Mouse (Mus musculus) midbrain, embryonic 10.5 days (tissue): ENCODE measurements around the gene Tmem213. TPM values are rescaled to one million over a fixed set of nuclear protein-coding genes. Genes with fewer than 3 reads are reported as not detected.
A peak's percentile ranks its signal among the peaks of the same experiment; 100 is the strongest.

Experiments
- DNase-seq: peaks from one replicate; pipeline ENCODE4 v3.0.0-alpha.2; 2017; ENCODE audit warnings: low spot score
- H3K27ac ChIP-seq: fragments of 300-500 bp; sonication (generic); replicated peaks from 2 replicates; pipeline ENCODE4 v1.5.1; 2016; ENCODE audit warnings: mild to moderate bottlenecking
- H3K27me3 ChIP-seq: fragments of 300-500 bp; sonication (generic); 2 replicates; pipeline ENCODE4 v1.6.1; 2016; ENCODE audit warnings: low read depth, mild to moderate bottlenecking; ENCODE audit not compliant: poor library complexity, severe bottlenecking
- H3K36me3 ChIP-seq: fragments of 300-500 bp; sonication (generic); 2 replicates; pipeline ENCODE4 v1.6.1; 2016; ENCODE audit warnings: mild to moderate bottlenecking, moderate library complexity
- H3K4me1 ChIP-seq: fragments of 300-500 bp; sonication (generic); 2 replicates; pipeline ENCODE4 v1.6.1; 2016
- H3K4me3 ChIP-seq: fragments of 300-500 bp; sonication (generic); 2 replicates; pipeline ENCODE4 v1.5.1; 2016; ENCODE audit warnings: mild to moderate bottlenecking, moderate library complexity
- H3K9me3 ChIP-seq: fragments of 300-500 bp; sonication (generic); replicated peaks from 2 replicates; pipeline ENCODE4 v1.6.1; 2016; ENCODE audit warnings: mild to moderate bottlenecking
- WGBS: fragments of 180-500 bp; shearing (Covaris S2); methylation state at CpG from one replicate; pipeline ENCODE4 v1.1.7; 2016; 5-methylcytosine and 5-hydroxymethylcytosine counted together
- polyA plus RNA-seq: library from polyadenylated mRNA; unstranded; fragments of >200 nt; fragmentation: Nextera tagmentation; extraction: Ambion mirVana; gene quantifications from 2 replicates; pipeline ENCODE4 v1.2.1, GENCODE M21; 2016

Gene Tmem213
- polyA plus RNA-seq, 1 experiment from 2014 or later: not detected

GRCm38 (mm10) chr6:38144161-38144998 lies 35.3 kb downstream of the Tmem213 start:
- no peak for DNase-seq
- Histone ChIP-seq H3K27me3 (no peaks in the 10 kb centered on the region), H3K27ac (no peak overlapping the region), H3K4me3 (no peak overlapping the region), H3K9me3 (no peaks in the 10 kb centered on the region), H3K4me1 (peaks cover 3% of the 10 kb centered on the region; the same call in 1 of the 2 replicates), H3K36me3 (peaks cover 69% of the 10 kb centered on the region)
- WGBS: 86% methylated on average over 9 of the region's 9 CpGs

GRCm38 (mm10) chr6:38145463-38146065 lies 36.5 kb downstream of the Tmem213 start:
- no peaks in the 10 kb centered on the region for H3K9me3 ChIP-seq
- peaks cover 5% of the 10 kb centered on the region; the same call in 1 of the 2 replicates for H3K4me1 ChIP-seq
- DNase-seq: no peak
- no peak overlapping the region for H3K4me3 ChIP-seq
- no peak overlapping the region for H3K27ac ChIP-seq
- no peaks in the 10 kb centered on the region for H3K27me3 ChIP-seq
- WGBS: 59% methylated on average over 8 of the region's 8 CpGs
- peaks cover 74% of the 10 kb centered on the region for H3K36me3 ChIP-seq

- Histone ChIP-seq H3K27ac (no peak overlapping the region), H3K36me3 (peaks cover 70% of the 10 kb centered on the region), H3K4me1 (peaks cover 8% of the 10 kb centered on the region), H3K4me3 (no peak overlapping the region), H3K9me3 (no peaks in the 10 kb centered on the region), H3K27me3 (no peaks in the 10 kb centered on the region)
- WGBS: 87% methylated on average over 5 of the region's 5 CpGs
- no peak for DNase-seq
These were observed 38.2 kb downstream of the Tmem213 start for GRCm38 (mm10) chr6:38147301-38147700.

DNA sequence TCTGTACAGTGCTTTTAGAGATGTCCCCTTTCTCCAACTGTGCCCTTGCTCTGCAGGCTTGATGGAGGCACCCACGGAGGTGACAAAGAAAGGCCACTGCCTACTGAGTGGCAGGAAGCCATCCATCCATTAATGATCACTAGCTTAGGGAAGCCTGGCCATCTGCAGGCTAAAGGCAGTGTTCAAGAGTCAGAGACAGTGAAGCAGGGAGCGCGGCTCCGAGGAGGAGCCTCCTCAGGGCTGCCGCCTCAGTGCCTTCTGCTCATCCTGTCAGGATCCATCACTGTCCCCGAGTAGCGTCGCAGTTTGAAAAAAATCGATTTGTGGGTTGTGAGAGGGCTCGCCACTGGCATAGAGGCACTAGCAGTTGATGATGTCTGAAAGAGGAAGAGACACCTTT lies 39.6 kb downstream of the Tmem213 start:
- DNase-seq: no peak
- Histone ChIP-seq H3K27me3 (no peaks in the 10 kb centered on the region), H3K36me3 (peaks cover 70% of the 10 kb centered on the region), H3K4me1 (peaks cover 8% of the 10 kb centered on the region), H3K27ac (no peak overlapping the region), H3K9me3 (no peaks in the 10 kb centered on the region), H3K4me3 (no peak overlapping the region)
- 91% methylated on average over 10 of the region's 10 CpGs for WGBS

DNA sequence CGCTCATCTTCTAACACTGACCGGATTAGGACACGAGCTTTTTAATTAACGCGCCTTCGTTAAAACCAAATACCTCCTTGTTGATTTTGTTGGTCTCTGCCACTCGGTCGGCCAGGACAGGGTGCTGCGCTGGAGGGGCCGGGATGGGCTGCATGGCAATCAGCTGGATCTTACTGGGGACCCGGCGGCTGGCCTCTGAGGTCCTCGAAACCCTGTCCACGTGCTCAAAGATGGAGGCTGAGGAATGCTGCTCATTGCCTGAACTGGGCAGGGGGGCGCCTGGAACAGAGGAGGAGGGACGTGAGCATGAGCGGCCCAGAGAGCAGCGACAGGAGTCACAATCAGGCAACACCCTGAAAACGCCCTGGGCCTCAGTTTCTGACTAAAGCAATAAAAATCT lies 40.4 kb downstream of the Tmem213 start:
- H3K9me3 ChIP-seq: no peaks in the 10 kb centered on the region
- no peak overlapping the region for H3K4me3 ChIP-seq
- H3K36me3 ChIP-seq: peaks cover 74% of the 10 kb centered on the region
- H3K4me1 ChIP-seq: peaks cover 8% of the 10 kb centered on the region
- no peaks in the 10 kb centered on the region for H3K27me3 ChIP-seq
- WGBS: 92% methylated on average over 19 of the region's 19 CpGs
- H3K27ac ChIP-seq: no peak overlapping the region
- no peak for DNase-seq

GRCm38 (mm10) chr6:38152305-38152704 lies 43.2 kb downstream of the Tmem213 start:
- Histone ChIP-seq H3K27me3 (no peaks in the 10 kb centered on the region), H3K4me1 (peaks cover 5% of the 10 kb centered on the region), H3K27ac (no peak overlapping the region), H3K36me3 (peaks cover 74% of the 10 kb centered on the region), H3K9me3 (no peaks in the 10 kb centered on the region), H3K4me3 (no peak overlapping the region)
- 91% methylated on average over 11 of the region's 11 CpGs for WGBS
- DNase-seq: no peak

GRCm38 (mm10) chr6:38156204-38156603 lies 47.1 kb downstream of the Tmem213 start:
- no peaks in the 10 kb centered on the region for H3K9me3 ChIP-seq
- H3K36me3 ChIP-seq: peaks cover 47% of the 10 kb centered on the region
- WGBS: 86% methylated on average over 5 of the region's 5 CpGs
- H3K27ac ChIP-seq: no peak overlapping the region
- no peaks in the 10 kb centered on the region for H3K27me3 ChIP-seq
- H3K4me3 ChIP-seq: no peak overlapping the region
- H3K4me1 ChIP-seq: peaks cover 25% of the 10 kb centered on the region
- DNase-seq: no peak

DNA sequence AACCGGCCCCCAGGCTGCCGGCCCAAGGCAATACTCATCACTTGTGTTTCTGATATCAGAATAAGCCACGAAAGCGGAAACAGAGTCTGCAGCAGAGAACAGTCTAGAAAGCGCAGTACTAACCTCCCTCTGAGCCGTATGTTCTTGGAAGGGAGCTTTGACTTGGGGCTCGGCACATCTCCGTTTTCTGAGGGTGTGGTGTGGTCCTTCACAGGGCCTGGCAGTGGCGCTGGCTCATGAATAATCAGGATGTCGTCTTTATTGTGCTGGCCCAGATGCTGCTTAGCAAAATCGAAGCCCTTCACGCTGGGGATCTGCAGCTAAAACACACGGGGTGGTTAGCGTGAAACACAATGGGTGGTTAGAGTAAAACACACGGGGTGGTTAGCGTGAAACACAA lies 48.9 kb downstream of the Tmem213 start:
- Histone ChIP-seq H3K4me3 (no peak overlapping the region), H3K36me3 (peaks cover 42% of the 10 kb centered on the region), H3K4me1 (peaks cover 29% of the 10 kb centered on the region), H3K27ac (peak overlapping the region; percentile 49; the same call in 1 of the 2 replicates), H3K9me3 (no peaks in the 10 kb centered on the region), H3K27me3 (no peaks in the 10 kb centered on the region)
- 74% methylated on average over 16 of the region's 16 CpGs for WGBS
- peak; percentile 34 for DNase-seq

- Histone ChIP-seq H3K4me3 (no peak overlapping the region), H3K4me1 (peaks cover 38% of the 10 kb centered on the region), H3K9me3 (no peaks in the 10 kb centered on the region), H3K36me3 (peaks cover 45% of the 10 kb centered on the region), H3K27me3 (no peaks in the 10 kb centered on the region), H3K27ac (no peak overlapping the region)
- DNase-seq: no peak
- WGBS: 86% methylated on average over 4 of the region's 4 CpGs
These were observed 50.5 kb downstream of the Tmem213 start for GRCm38 (mm10) chr6:38159576-38159975.

DNA sequence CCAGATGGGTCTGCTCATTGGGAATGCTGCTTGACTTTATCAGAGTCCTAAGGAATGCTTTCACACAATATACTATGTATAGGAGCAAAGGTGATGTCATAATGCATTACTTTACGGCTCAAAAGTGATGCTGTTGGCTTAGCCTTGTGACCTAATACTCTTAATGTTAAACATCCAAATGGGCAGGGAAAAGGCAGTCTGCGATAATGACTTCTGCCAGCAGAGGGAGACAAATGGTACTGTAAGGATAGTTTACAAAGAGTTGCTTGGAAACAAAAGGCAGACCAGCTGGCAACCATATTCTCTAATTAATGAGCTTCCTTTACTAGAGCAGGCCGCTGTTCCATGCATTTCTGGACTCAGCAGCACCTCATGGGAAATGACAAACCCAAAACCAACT lies 51.0 kb downstream of the Tmem213 start:
- no peaks in the 10 kb centered on the region for H3K27me3 ChIP-seq
- peak; percentile 74 for DNase-seq
- 34% methylated on average over 3 of the region's 3 CpGs for WGBS
- peaks cover 47% of the 10 kb centered on the region for H3K36me3 ChIP-seq
- H3K27ac ChIP-seq: peak overlapping the region; percentile 65; the same call in 1 of the 2 replicates
- H3K4me3 ChIP-seq: no peak overlapping the region
- H3K4me1 ChIP-seq: peaks cover 38% of the 10 kb centered on the region
- H3K9me3 ChIP-seq: no peaks in the 10 kb centered on the region

DNA sequence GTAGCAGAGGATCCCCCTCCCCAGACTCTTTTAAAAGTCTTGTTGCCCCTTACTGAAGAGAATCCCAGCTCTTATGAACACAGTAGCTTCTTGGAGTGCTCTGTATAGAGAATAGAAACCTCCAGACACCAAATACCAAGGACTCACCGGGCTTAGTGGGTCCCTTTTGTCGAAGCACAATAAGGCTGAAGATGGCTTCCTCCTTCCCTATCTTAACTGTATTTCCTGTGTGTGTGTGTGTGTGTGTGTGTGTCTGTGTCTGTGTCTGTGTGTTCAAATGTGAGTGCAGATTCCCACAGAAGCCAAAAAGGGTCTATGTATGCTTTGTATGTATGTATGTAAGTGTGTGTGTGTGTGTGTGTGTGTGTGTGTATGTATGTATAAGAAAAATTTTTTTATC lies 51.5 kb downstream of the Tmem213 start:
- H3K4me1 ChIP-seq: peaks cover 38% of the 10 kb centered on the region
- DNase-seq: no peak
- H3K27ac ChIP-seq: peak overlapping the region; percentile 65; the same call in 1 of the 2 replicates
- H3K36me3 ChIP-seq: peaks cover 48% of the 10 kb centered on the region
- no peaks in the 10 kb centered on the region for H3K9me3 ChIP-seq
- 69% methylated on average over 2 of the region's 2 CpGs for WGBS
- no peaks in the 10 kb centered on the region for H3K27me3 ChIP-seq
- no peak overlapping the region for H3K4me3 ChIP-seq

- no peak for DNase-seq
- Histone ChIP-seq H3K4me1 (peaks cover 34% of the 10 kb centered on the region), H3K27me3 (no peaks in the 10 kb centered on the region)
These were observed 53.9 kb downstream of the Tmem213 start for GRCm38 (mm10) chr6:38162825-38163504.

More at GRCm38 (mm10) chr6:38162825-38163504, 53.9 kb downstream of the Tmem213 start:
- peaks cover 47% of the 10 kb centered on the region for H3K36me3 ChIP-seq
- 0 out of 2 replicates have a peak overlapping the region, but pooled peaks have one; percentile 4 for H3K27ac ChIP-seq
- no peak overlapping the region for H3K4me3 ChIP-seq
- H3K9me3 ChIP-seq: no peaks in the 10 kb centered on the region
- 77% methylated on average over 14 of the region's 14 CpGs for WGBS
